Mouse (Mus musculus) small intestine, adult 2 months (tissue): ENCODE measurements around the gene Orm3. TPM values are rescaled to one million over a fixed set of nuclear protein-coding genes. Genes with fewer than 3 reads are reported as not detected.

Experiments used
- H3K27ac ChIP-seq: fragments of 200-500 bp; 2 replicates; pipeline ENCODE4 v1.5.1; 2012; ENCODE audit warnings: low read depth, low read length, control low read depth, inconsistent platforms; ENCODE audit not compliant: insufficient read depth
- H3K27me3 ChIP-seq: fragments of 200-500 bp; 2 replicates; pipeline ENCODE4 v1.6.1; 2012; ENCODE audit warnings: mild to moderate bottlenecking, moderate library complexity, low read length, inconsistent platforms; ENCODE audit not compliant: control insufficient read depth, insufficient read depth
- H3K36me3 ChIP-seq: fragments of 200-500 bp; 2 replicates; pipeline ENCODE4 v1.6.1; 2012; ENCODE audit warnings: mild to moderate bottlenecking, low read length, control low read depth, inconsistent platforms; ENCODE audit not compliant: control insufficient read depth, insufficient read depth
- H3K4me1 ChIP-seq: fragments of 200-500 bp; 2 replicates; pipeline ENCODE4 v1.6.1; 2012; ENCODE audit warnings: low read length, inconsistent platforms, mixed read lengths; ENCODE audit not compliant: control insufficient read depth, insufficient read depth, insufficient read length
- H3K4me3 ChIP-seq: fragments of 200-500 bp; 2 replicates; pipeline ENCODE4 v1.5.1; 2012; ENCODE audit warnings: low read depth, mild to moderate bottlenecking, control low read depth, inconsistent platforms, low read length, moderate library complexity
- CTCF ChIP-seq: fragments of 200-500 bp; IDR thresholded peaks from 2 replicates; pipeline ENCODE4 v1.5.1; 2012; ENCODE audit warnings: low read depth, mild to moderate bottlenecking, control low read depth, inconsistent platforms, low read length, moderate library complexity, mixed read lengths; ENCODE audit not compliant: insufficient replicate concordance, insufficient read length; ENCODE audit errors: extremely low read depth
- POLR2A ChIP-seq: fragments of 200-500 bp; IDR thresholded peaks from 2 replicates; pipeline ENCODE4 v1.6.1; 2012; ENCODE audit warnings: low read depth, mild to moderate bottlenecking, control low read depth, inconsistent platforms, low read length, moderate library complexity
- WGBS: fragments of 180-500 bp; shearing (Covaris S2); methylation state at CpG from one replicate; pipeline ENCODE4 v1.1.7; 2018; 5-methylcytosine and 5-hydroxymethylcytosine counted together
- polyA plus RNA-seq: library from polyadenylated mRNA; depleted of rRNA; stranded (reverse); fragments of >200 nt; gene quantifications from 2 replicates; pipeline ENCODE4 v1.2.3, GENCODE M21; 2012; rRNA removed

Gene Orm3
- not detected in 2 replicates for polyA plus RNA-seq

DNA sequence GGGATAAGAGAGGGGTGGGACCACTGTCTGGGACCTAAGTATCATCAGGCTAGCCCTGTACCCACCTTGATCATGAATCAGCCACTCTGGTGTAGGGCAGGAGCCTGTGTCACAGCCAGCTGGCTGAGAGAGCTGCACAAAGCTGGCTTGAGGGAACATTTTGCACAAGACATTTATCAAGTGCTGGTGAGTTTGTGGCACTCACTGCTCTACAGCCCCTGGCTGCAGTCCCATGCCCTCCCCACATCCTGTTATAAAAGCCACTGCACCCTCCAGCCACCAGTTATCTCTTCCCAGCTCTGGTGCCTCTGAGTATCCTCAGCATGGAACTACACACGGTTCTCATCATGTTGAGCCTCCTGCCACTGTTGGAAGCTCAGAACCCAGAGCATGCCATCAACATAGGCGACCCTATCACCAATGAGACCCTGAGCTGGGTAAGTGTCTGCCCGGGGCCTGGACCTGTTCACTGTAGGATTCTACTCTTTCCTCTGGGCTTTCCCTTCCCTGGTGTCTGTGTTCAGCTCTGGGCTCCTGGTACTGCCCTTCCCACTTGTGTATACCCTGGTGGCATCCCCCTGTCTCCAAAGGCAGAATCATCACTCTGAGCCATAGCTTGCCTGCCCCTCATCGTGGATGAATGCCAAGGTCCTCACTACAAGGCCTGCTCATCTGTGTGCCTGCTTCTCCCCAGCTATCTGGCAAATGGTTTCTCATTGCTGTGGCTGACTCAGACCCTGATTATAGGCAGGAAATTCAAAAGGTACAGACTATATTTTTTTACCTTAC is at the start of gene Orm3:
Gene Orm3, plus strand, starts transcription at position 286 of the 789 bp plus-strand sequence.
- no peaks in the 10 kb centered on the region for H3K36me3 ChIP-seq
- WGBS: 58% methylated on average over 4 of the region's 4 CpGs

DNA sequence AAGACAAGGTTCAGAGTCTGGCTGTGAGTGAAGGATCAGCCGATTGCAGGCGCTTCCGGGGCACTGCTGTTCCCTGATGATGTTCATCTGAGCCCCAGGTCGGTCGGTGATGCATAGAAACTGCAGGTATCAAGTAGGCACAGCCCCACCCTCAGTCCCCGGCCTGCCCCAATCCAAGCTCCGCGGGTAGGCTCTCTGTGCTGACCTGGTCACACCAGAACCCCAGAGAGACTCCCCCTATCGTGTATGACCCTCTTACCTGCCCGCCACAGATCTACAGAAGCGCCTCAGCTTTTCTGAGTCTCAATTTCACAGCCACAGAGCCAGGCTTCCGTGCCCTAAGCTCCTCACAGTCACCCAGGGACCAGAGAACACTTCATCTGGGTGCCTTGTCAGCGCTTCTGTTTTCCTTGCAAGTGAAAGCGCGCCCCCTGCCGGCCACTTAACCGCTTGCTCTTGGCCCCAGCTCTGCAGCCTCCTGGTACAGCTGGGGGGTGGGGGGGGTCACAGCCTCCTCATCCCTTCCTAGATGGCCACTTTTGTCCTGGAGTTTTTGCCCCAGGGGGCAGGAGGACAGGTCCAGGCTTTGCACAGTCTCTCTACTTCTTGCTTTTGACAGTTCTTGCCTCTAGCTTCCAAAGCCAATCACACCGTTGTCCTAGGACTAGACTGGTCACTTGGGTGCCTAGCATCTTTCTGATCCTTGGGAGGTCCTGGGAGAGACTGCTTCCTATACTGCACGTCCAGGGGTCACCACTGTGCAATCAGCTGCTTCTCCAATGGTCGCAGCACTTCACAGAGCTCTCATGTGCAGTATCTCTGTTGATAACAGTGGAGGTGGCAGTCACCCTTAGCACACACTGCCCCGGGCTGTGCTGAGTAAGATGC is 48.5 kb upstream of the Orm3 start:
- H3K4me3 ChIP-seq: no peak overlapping the region
- H3K27ac ChIP-seq: no peak overlapping the region
- H3K4me1 ChIP-seq: no peaks in the 10 kb centered on the region
- peak; percentile 76 for TF ChIP-seq CTCF
- no peak for TF ChIP-seq POLR2A
- H3K27me3 ChIP-seq: no peaks in the 10 kb centered on the region
- no peaks in the 10 kb centered on the region for H3K36me3 ChIP-seq
- WGBS: 37% methylated on average over 21 of the region's 21 CpGs

More for the DNA sequence above, at the start of gene Orm3:
- TF ChIP-seq POLR2A: no peak
- Histone ChIP-seq H3K4me3 (no peak within 1 kb of the TSS), H3K27ac (no peak within 1 kb of the TSS), H3K4me1 (no peaks in the 10 kb centered on the region), H3K27me3 (no peaks in the 10 kb centered on the region)

DNA sequence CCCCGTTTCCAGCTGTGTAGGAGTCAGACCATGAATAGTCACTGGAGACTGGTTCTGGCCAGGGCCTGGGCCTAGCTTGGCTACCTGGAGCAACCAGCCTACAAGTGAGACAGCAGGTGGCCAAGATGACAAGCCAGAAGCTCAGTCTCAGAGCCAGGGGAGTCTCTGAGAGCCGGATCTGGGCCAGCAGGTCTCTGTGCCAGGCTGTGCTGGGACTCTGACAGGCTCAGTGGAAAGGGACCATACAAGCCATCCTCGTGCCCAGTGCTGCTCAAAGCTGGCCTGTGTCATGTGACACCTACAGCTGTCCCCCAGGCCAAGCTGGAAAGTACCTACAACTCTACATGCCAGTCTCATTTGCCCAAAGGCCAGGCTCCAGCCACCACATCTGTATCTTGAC is 47.6 kb upstream of the Orm3 start:
- WGBS: 79% methylated on average over 3 of the region's 3 CpGs
- no peaks in the 10 kb centered on the region for H3K36me3 ChIP-seq

DNA sequence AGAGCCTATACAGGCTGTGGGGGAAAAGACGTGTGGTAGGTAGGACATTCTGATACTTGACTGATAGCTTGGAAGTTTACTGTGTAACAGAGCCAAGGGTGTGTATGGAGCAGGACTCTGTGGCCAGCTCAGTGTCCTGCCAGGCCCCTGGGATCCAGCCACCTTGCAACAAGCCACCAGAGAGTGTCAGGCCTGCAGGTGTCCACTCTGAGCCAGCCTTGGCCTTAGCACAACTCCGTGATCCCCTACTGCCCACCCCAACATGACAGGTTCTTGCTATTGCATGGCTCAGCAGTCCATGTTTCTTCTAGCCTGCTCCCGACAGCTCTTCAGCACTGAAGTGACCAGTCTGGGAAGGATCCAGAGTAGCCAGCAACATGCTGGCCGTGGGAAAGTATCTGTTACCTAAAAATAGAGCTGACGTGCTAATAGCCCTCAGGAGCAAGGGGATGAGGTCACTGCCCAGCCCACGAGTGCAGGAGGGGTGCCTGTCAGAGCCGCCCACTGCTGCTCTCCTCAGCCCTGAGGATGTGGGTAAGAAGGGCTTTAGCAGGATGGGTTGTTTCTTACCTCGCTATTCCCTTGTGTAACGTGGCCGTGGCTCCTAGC is 45.6 kb upstream of the Orm3 start:
- no peak for TF ChIP-seq POLR2A
- TF ChIP-seq CTCF: no peak
- 75% methylated on average over 10 of the region's 10 CpGs for WGBS
- H3K36me3 ChIP-seq: no peaks in the 10 kb centered on the region
- no peak overlapping the region for H3K27ac ChIP-seq
- H3K27me3 ChIP-seq: no peaks in the 10 kb centered on the region
- no peaks in the 10 kb centered on the region for H3K4me1 ChIP-seq
- no peak overlapping the region for H3K4me3 ChIP-seq

More for the DNA sequence above, 47.6 kb upstream of the Orm3 start:
- Histone ChIP-seq H3K27ac (no peak overlapping the region), H3K4me1 (no peaks in the 10 kb centered on the region), H3K27me3 (no peaks in the 10 kb centered on the region), H3K4me3 (no peak overlapping the region)
- no peak for TF ChIP-seq CTCF
- TF ChIP-seq POLR2A: no peak

DNA sequence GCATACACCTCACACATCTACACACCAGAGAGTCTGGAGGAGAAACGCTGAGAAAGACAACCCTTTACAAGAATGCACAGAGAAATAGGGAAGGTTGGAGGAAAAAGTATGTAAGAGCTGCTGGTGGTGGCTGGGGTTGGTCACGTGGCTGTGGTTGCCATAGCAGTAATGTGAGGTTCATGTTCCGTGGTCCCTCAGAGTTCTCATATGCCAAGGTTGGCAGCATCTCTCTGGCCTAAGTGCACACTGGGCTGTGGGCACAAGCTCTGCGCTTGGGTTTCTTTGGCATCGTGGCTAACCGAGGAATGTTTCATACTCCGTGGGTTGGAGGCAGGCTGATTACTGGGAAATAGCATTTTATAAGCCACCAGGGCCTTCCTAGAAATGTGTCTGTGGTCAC is 44.5 kb upstream of the Orm3 start:
- WGBS: 81% methylated on average over 7 of the region's 7 CpGs
- H3K27ac ChIP-seq: no peak overlapping the region
- TF ChIP-seq POLR2A (no peak), CTCF (no peak)

DNA sequence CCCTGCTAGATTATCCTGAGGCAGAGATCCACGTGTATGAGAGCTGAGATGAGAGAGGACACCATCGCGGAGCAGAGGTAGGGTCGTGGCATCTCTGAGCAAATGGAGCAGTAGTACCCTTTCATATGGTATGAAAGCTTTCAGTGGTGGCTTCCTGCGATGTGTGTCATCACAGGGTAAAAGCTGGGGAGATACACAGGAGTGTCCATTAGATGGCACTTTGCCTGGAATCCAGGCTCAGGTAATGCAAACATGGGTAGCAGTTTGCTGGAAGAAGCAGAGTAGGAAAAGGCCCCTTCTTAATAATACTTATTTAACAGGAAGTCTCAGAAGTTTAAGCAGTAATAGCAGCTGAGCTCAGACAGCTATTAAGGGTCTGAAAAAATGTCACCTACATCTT is 41.9 kb upstream of the Orm3 start:
- no peak for TF ChIP-seq POLR2A
- TF ChIP-seq CTCF: no peak

More for the DNA sequence above, 44.5 kb upstream of the Orm3 start:
- H3K36me3 ChIP-seq: no peaks in the 10 kb centered on the region
- no peaks in the 10 kb centered on the region for H3K27me3 ChIP-seq
- H3K4me1 ChIP-seq: no peaks in the 10 kb centered on the region
- no peak overlapping the region for H3K4me3 ChIP-seq

More for the DNA sequence above, 41.9 kb upstream of the Orm3 start:
- no peaks in the 10 kb centered on the region for H3K36me3 ChIP-seq
- WGBS: 78% methylated on average over 5 of the region's 5 CpGs
- no peak overlapping the region for H3K4me3 ChIP-seq
- no peaks in the 10 kb centered on the region for H3K4me1 ChIP-seq
- H3K27ac ChIP-seq: no peak overlapping the region
- H3K27me3 ChIP-seq: no peaks in the 10 kb centered on the region
